Mouse (Mus musculus) stomach, embryonic 14.5 days (tissue): ENCODE measurements around the gene Fzd10. TPM values are rescaled to one million over a fixed set of nuclear protein-coding genes. Genes with fewer than 3 reads are reported as not detected.

ENCODE experiments used
- ATAC-seq: fragments of 200-750 bp; cut with Nextera tagmentation; 2 replicates; pipeline ENCODE4 v1.8.0; 2017; ENCODE audit warnings: low read depth, moderate TSS enrichment; ENCODE audit not compliant: insufficient number of reproducible peaks, insufficient read depth, low FRiP score
- H3K27ac ChIP-seq: fragments of 300-500 bp; sonication (generic); 2 replicates; pipeline ENCODE4 v1.5.1; 2014; ENCODE audit warnings: mild to moderate bottlenecking, low read length, moderate library complexity, mixed read lengths
- H3K27me3 ChIP-seq: fragments of 300-500 bp; sonication (generic); 2 replicates; pipeline ENCODE4 v1.6.1; 2014; ENCODE audit warnings: low read length, control low read depth, mixed read lengths; ENCODE audit not compliant: control insufficient read depth, insufficient read depth
- H3K36me3 ChIP-seq: fragments of 300-500 bp; sonication (generic); 2 replicates; pipeline ENCODE4 v1.6.1; 2014; ENCODE audit warnings: mild to moderate bottlenecking, control low read depth, low read length, moderate library complexity, mixed read lengths; ENCODE audit not compliant: control insufficient read depth, insufficient read depth
- H3K4me1 ChIP-seq: fragments of 300-500 bp; sonication (generic); 2 replicates; pipeline ENCODE4 v1.6.1; 2014; ENCODE audit warnings: low read length, control low read depth, mixed read lengths; ENCODE audit not compliant: control insufficient read depth, insufficient read depth
- H3K4me2 ChIP-seq: fragments of 300-500 bp; sonication (generic); replicated peaks from 2 replicates; pipeline ENCODE4 v1.6.1; 2014; ENCODE audit warnings: low read depth, low read length, control low read depth
- H3K4me3 ChIP-seq: fragments of 300-500 bp; sonication (generic); 2 replicates; pipeline ENCODE4 v1.5.1; 2014; ENCODE audit warnings: low read depth, low read length, control low read depth
- H3K9ac ChIP-seq: fragments of 300-500 bp; sonication (generic); replicated peaks from 2 replicates; pipeline ENCODE4 v1.6.1; 2014; ENCODE audit warnings: low read depth, mild to moderate bottlenecking, control low read depth, low read length, moderate library complexity, mixed read lengths
- H3K9me3 ChIP-seq: fragments of 300-500 bp; sonication (generic); 2 replicates; pipeline ENCODE4 v1.6.1; 2016; ENCODE audit warnings: low read depth, low read length, control low read depth; ENCODE audit not compliant: control insufficient read depth
- WGBS: fragments of 180-500 bp; shearing (Covaris S2); extraction: QIAGEN DNeasy Blood & Tissue Kit; methylation state at CpG from one replicate; pipeline ENCODE4 v1.1.7; 2014; 5-methylcytosine and 5-hydroxymethylcytosine counted together
- polyA plus RNA-seq: library from polyadenylated mRNA; unstranded; fragments of >200 nt; fragmentation: Nextera tagmentation; extraction: Ambion mirVana; gene quantifications from 2 replicates; pipeline ENCODE4 v1.2.1, GENCODE M21; 2014

Fzd10 gene
- polyA plus RNA-seq, 1 experiment from 2014 or later, result 1.9 TPM

DNA sequence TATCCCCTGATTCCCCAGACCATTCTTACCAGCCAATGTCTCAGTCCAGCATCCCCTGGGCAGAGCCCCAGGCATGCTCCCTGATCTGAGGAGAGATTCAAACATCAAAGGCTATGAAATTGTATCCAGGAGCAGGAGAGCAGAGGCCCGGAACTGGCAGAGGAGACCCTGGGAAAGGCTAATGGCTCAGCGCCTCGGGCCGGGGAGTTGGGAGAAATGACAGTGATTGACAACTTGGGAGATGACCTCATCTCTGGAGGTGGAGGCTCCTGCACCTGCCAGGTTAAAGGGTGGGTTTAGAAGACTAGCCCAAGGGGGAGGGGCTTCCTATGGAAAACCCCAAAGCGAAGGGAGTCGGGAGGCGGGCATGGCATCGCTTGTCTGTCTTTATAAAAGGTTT, 45.1 kb downstream of the Fzd10 start:
- WGBS, result 56% methylated on average over 8 of the region's 8 CpGs
- no peaks in the 10 kb centered on the region for H3K9me3 ChIP-seq
- no peaks in the 10 kb centered on the region for H3K4me1 ChIP-seq
- ATAC-seq, result no peak
- H3K4me3 ChIP-seq, result no peak overlapping the region
- no peak overlapping the region for H3K9ac ChIP-seq
- H3K27ac ChIP-seq, result no peak overlapping the region
- H3K27me3 ChIP-seq, result no peaks in the 10 kb centered on the region
- H3K36me3 ChIP-seq, result no peaks in the 10 kb centered on the region
- no peak overlapping the region for H3K4me2 ChIP-seq

- Histone ChIP-seq H3K27ac (no peak overlapping the region), H3K4me3 (no peak overlapping the region)
Observed at GRCm38 (mm10) chr5:128646286-128646685, 45.6 kb downstream of the Fzd10 start.

DNA sequence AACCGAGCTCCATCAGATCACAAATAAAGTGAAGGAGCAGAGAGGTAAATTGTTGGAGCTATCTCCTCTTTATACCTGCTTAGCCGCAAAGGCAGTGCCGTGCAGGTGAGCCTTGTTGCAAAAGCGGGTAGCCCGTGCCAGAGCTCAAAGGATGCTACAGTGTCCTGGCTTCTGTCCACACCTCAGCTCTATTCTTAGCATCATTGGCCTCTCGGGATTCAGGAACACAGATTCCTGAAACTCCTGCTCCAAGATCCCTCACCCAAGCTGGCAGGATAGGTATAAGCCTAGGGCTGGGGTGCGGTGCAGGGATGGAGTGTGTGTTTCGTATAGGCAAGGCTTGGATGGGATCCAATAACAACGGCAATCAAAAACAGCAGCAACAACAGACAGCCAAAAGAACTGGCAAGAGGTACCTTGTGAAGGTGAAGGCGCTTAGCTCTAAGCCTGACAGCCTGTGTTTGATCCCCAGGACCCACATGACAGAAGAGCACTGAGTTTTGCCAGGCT, 46.6 kb downstream of the Fzd10 start:
- H3K9ac ChIP-seq, result no peak overlapping the region
- H3K4me3 ChIP-seq, result no peak overlapping the region
- no peaks in the 10 kb centered on the region for H3K4me1 ChIP-seq
- ATAC-seq, result no peak
- H3K36me3 ChIP-seq, result no peaks in the 10 kb centered on the region
- WGBS, result 88% methylated on average over 10 of the region's 10 CpGs
- H3K27ac ChIP-seq, result no peak overlapping the region
- H3K27me3 ChIP-seq, result no peaks in the 10 kb centered on the region
- H3K9me3 ChIP-seq, result no peaks in the 10 kb centered on the region
- no peak overlapping the region for H3K4me2 ChIP-seq

More at GRCm38 (mm10) chr5:128646286-128646685, 45.6 kb downstream of the Fzd10 start:
- H3K4me1 ChIP-seq, result no peaks in the 10 kb centered on the region
- H3K27me3 ChIP-seq, result no peaks in the 10 kb centered on the region
- H3K36me3 ChIP-seq, result no peaks in the 10 kb centered on the region
- no peak overlapping the region for H3K9ac ChIP-seq
- no peak overlapping the region for H3K4me2 ChIP-seq
- no peak for ATAC-seq
- WGBS, result 80% methylated on average over 5 of the region's 5 CpGs
- no peaks in the 10 kb centered on the region for H3K9me3 ChIP-seq

DNA sequence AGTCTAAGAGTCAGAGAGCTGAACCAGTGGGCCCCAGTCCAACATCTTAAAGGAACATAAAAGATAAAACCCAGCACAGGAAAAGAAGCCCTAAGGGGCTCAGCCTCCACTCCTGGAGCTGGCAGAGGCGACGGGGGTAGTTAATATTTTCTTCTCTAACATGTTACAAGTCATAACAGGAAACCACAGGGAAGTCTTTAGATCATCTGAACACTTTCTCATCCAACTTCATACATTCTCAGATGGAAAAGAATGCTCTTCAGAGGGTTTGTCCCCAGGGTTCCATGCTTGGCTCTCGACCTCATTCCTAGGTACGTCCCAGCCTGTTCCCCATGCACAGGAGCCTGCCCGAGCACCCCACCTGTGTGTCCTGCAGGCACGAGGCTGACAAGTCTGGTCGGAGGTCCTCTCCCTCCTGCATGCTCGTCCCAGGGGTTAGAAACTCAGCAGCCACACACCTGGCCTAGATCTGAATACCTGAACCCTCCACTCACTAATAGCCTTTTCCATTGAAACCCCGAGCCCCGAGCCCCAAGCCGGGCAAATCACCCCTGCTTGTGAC, 48.8 kb downstream of the Fzd10 start:
- WGBS, result 69% methylated on average over 11 of the region's 11 CpGs
- no peak overlapping the region for H3K27ac ChIP-seq

More for the DNA sequence above, 48.8 kb downstream of the Fzd10 start:
- Histone ChIP-seq H3K4me3 (no peak overlapping the region), H3K4me1 (no peaks in the 10 kb centered on the region), H3K9me3 (no peaks in the 10 kb centered on the region), H3K4me2 (no peak overlapping the region), H3K9ac (no peak overlapping the region), H3K36me3 (no peaks in the 10 kb centered on the region), H3K27me3 (no peaks in the 10 kb centered on the region)
- ATAC-seq, result no peak

Other genes starting within 250 kb of the Fzd10 start
- 0.11 and 0.19 TPM in 2 replicates for gene Tmem132d, start 167.8 kb upstream of the Fzd10 start, polyA plus RNA-seq
- gene Piwil1, start 101.7 kb downstream of the Fzd10 start, polyA plus RNA-seq, result not detected in 2 replicates